Mouse (Mus musculus): ENCODE measurements at regions not wholly inside any gene's neighbourhood (a gene's known extent, or its start where the extent isn't known, plus 50 kb on each side); places are given as distances from the start of the nearest gene placed in this dataset.

DNA sequence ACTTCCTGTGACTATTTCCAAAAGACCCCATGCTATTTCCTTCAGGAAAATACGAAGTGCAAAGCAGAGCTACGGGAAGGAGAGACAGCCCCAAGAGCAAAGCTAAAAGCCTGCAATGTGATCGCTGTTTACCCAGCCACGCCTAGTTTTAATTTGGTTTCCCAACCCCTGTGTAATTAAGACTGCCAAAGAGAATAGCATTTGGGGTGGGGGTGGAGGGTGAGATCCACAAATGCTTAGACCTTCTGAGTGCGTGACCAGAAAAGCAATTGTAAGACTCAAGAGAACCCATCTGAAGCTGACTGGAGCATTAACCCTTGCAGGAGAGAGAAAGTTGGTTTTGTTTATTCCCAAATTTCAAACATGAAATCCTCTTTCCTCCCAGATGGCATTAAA, 130.1 kb upstream of the Klf14 start:
- Histone ChIP-seq H3K9me3 (ENCODE audit: control insufficient read depth, low read length) (no peaks in the 10 kb centered on the region), H3K4me1 (replicated peaks; ENCODE audit: control insufficient read depth, insufficient read depth, low read length) (peaks cover 17% of the 10 kb centered on the region), H3K27me3 (replicated peaks; ENCODE audit: control insufficient read depth, insufficient read depth, low read length) (no peaks in the 10 kb centered on the region), H3K4me2 (ENCODE audit: low read length) (peak overlapping the region; percentile 45), H3K9ac (ENCODE audit: low read length) (no peak overlapping the region), H3K27ac (ENCODE audit: low read depth) (no peak overlapping the region), H3K4me3 (ENCODE audit: low read depth, low read length) (no peak overlapping the region), H3K36me3 (ENCODE audit: control insufficient read depth, insufficient read depth, low read length) (no peaks in the 10 kb centered on the region)
- WGBS, result 16% methylated on average over 5 of the region's 5 CpGs
- no peak for DNase-seq (ENCODE audit: low spot score)
- no peak for ATAC-seq (replicated peaks; ENCODE audit: low FRiP score, low TSS enrichment, low read depth)

DNA sequence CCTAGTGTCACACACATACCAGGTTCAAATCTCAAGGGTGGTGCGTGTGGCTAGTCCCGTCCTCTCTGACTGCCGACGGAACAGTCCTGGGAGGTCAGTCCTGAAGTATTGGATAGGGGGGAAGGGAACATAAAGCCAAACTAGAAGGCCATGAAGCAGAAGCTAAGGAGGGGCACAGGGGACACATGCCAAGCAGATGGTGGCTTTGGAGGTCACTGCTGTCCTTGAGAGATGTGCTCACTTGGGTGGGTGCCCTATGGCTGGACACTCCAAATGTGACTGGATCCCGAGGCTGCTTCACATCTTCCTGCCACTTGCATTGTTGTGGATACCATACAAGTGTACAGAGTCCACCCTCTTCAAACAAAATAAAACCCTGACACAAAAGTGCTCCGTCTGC, 131.4 kb upstream of the Klf14 start:
- H3K27me3 ChIP-seq (replicated peaks; ENCODE audit: control insufficient read depth, insufficient read depth, low read length), result no peaks in the 10 kb centered on the region
- no peaks in the 10 kb centered on the region for H3K9me3 ChIP-seq (ENCODE audit: control insufficient read depth, low read length)
- no peak overlapping the region for H3K4me3 ChIP-seq (ENCODE audit: low read depth, low read length)
- no peak overlapping the region for H3K27ac ChIP-seq (ENCODE audit: low read depth)
- no peak for ATAC-seq (replicated peaks; ENCODE audit: low FRiP score, low TSS enrichment, low read depth)
- no peak overlapping the region for H3K9ac ChIP-seq (ENCODE audit: low read length)
- no peak overlapping the region for H3K4me2 ChIP-seq (ENCODE audit: low read length)
- H3K36me3 ChIP-seq (ENCODE audit: control insufficient read depth, insufficient read depth, low read length), result no peaks in the 10 kb centered on the region
- no peak for DNase-seq (ENCODE audit: low spot score)
- peaks cover 17% of the 10 kb centered on the region for H3K4me1 ChIP-seq (replicated peaks; ENCODE audit: control insufficient read depth, insufficient read depth, low read length)
- 87% methylated on average over 6 of the region's 6 CpGs for WGBS

DNA sequence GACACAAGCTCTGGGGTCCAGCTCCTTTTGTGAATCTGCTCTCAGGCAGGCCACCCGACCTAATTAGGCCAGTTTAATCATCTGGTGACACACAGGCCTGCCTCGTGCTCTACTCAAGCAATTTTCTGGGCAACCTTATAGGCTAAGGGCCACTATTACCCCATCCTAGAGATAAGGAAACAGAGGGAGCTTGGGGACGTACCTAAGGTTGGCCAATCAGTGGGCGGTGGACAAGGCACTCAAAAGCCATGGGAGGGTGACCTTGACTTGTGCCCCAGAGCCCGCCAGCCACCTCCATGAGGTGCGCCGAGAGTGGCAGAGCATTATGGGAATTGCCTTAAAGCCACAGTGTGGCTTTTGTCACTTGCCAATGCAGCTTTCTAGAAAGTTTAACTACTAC, 131.9 kb upstream of the Klf14 start:
- DNase-seq (ENCODE audit: low spot score) (no peak), ATAC-seq (replicated peaks; ENCODE audit: low FRiP score, low TSS enrichment, low read depth) (no peak)
- H3K27me3 ChIP-seq (replicated peaks; ENCODE audit: control insufficient read depth, insufficient read depth, low read length), result no peaks in the 10 kb centered on the region
- H3K27ac ChIP-seq (ENCODE audit: low read depth), result no peak overlapping the region
- no peak overlapping the region for H3K4me3 ChIP-seq (ENCODE audit: low read depth, low read length)
- WGBS, result 78% methylated on average over 7 of the region's 7 CpGs
- H3K9ac ChIP-seq (ENCODE audit: low read length), result no peak overlapping the region
- H3K9me3 ChIP-seq (ENCODE audit: control insufficient read depth, low read length), result no peaks in the 10 kb centered on the region
- peaks cover 17% of the 10 kb centered on the region for H3K4me1 ChIP-seq (replicated peaks; ENCODE audit: control insufficient read depth, insufficient read depth, low read length)
- no peak overlapping the region for H3K4me2 ChIP-seq (ENCODE audit: low read length)
- H3K36me3 ChIP-seq (ENCODE audit: control insufficient read depth, insufficient read depth, low read length), result no peaks in the 10 kb centered on the region

- Histone ChIP-seq H3K36me3 (ENCODE audit: control insufficient read depth, insufficient read depth, low read length) (no peaks in the 10 kb centered on the region), H3K27ac (ENCODE audit: low read depth) (no peak overlapping the region), H3K4me2 (ENCODE audit: low read length) (no peak overlapping the region), H3K9me3 (ENCODE audit: control insufficient read depth, low read length) (no peaks in the 10 kb centered on the region), H3K27me3 (replicated peaks; ENCODE audit: control insufficient read depth, insufficient read depth, low read length) (no peaks in the 10 kb centered on the region), H3K9ac (ENCODE audit: low read length) (no peak overlapping the region), H3K4me1 (replicated peaks; ENCODE audit: control insufficient read depth, insufficient read depth, low read length) (peaks cover 14% of the 10 kb centered on the region), H3K4me3 (ENCODE audit: low read depth, low read length) (no peak overlapping the region)
- DNase-seq (ENCODE audit: low spot score) (no peak), ATAC-seq (replicated peaks; ENCODE audit: low FRiP score, low TSS enrichment, low read depth) (no peak)
- WGBS, result 86% methylated on average over 6 of the region's 6 CpGs
These were observed 133.4 kb upstream of the Klf14 start for GRCm38 (mm10) chr6:31092324-31092723.

DNA sequence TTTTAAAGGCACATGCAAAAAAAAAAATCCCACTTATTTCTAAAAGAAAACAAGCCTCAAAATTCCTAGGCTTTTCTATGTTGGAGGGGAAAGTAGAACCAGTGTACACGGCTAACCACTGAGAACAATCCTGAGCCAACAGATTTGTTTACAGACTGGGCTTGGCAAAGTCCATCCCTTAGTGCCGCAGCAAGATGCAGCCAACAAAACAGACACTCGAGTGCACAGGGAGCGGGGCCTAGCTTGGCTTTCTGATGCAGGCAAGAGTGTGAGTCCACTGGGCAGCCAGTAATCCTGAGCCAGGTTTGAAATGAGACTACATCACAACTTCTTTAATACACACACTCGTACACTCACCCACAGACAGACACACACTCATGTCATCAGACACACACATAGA, 133.9 kb upstream of the Klf14 start:
- 67% methylated on average over 5 of the region's 5 CpGs for WGBS
- ATAC-seq (replicated peaks; ENCODE audit: low FRiP score, low TSS enrichment, low read depth), result no peak
- DNase-seq (ENCODE audit: low spot score), result no peak

DNA sequence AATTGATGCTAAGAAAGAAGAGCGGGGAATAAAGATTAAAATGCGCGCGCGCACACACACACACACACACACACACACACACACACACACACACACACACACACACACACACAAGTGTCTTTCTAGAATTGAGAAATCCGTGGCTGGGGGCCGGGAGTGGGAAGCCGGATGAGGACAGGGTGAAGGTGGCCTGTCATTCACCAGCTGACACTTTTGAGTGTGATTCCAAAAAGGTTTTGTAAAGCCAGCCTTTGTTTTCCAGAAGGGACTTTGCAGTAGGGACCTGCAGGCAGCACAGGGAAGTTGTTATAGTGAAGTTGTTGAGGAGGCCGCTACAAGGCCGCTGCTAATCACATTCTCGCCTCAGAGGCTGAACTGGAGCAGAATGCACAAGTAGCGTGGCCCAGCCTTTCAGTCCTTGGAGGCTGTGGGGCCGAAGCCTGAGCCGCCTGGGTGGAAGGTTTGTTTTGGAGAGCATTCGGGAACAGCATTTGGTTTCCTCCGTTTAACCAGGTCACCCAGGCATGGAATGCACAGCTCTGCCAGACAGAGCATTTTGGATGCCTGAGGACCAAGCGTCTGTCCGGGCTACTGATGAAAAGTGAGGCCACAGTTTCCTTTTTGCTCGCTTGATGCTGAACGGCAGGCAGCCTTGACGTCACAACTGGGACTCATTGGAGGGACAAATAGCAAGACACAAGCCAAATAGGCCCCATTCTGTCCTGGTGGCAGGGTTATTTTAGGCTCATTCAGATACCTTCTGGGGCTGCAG, 137.3 kb upstream of the Klf14 start:
- WGBS, result 77% methylated on average over 21 of the region's 21 CpGs
- ATAC-seq (replicated peaks; ENCODE audit: low FRiP score, low TSS enrichment, low read depth), result no peak
- Histone ChIP-seq H3K4me2 (ENCODE audit: low read length) (no peak overlapping the region), H3K36me3 (ENCODE audit: control insufficient read depth, insufficient read depth, low read length) (no peaks in the 10 kb centered on the region), H3K4me1 (replicated peaks; ENCODE audit: control insufficient read depth, insufficient read depth, low read length) (no peaks in the 10 kb centered on the region), H3K4me3 (ENCODE audit: low read depth, low read length) (no peak overlapping the region), H3K9ac (ENCODE audit: low read length) (no peak overlapping the region), H3K9me3 (ENCODE audit: control insufficient read depth, low read length) (no peaks in the 10 kb centered on the region), H3K27me3 (replicated peaks; ENCODE audit: control insufficient read depth, insufficient read depth, low read length) (no peaks in the 10 kb centered on the region), H3K27ac (ENCODE audit: low read depth) (no peak overlapping the region)
- DNase-seq (ENCODE audit: low spot score), result no peak

More for the DNA sequence above, 133.9 kb upstream of the Klf14 start:
- Histone ChIP-seq H3K36me3 (ENCODE audit: control insufficient read depth, insufficient read depth, low read length) (no peaks in the 10 kb centered on the region), H3K27ac (ENCODE audit: low read depth) (no peak overlapping the region), H3K4me1 (replicated peaks; ENCODE audit: control insufficient read depth, insufficient read depth, low read length) (peaks cover 14% of the 10 kb centered on the region), H3K4me2 (ENCODE audit: low read length) (no peak overlapping the region), H3K9ac (ENCODE audit: low read length) (no peak overlapping the region), H3K4me3 (ENCODE audit: low read depth, low read length) (no peak overlapping the region), H3K9me3 (ENCODE audit: control insufficient read depth, low read length) (no peaks in the 10 kb centered on the region), H3K27me3 (replicated peaks; ENCODE audit: control insufficient read depth, insufficient read depth, low read length) (no peaks in the 10 kb centered on the region)

DNA sequence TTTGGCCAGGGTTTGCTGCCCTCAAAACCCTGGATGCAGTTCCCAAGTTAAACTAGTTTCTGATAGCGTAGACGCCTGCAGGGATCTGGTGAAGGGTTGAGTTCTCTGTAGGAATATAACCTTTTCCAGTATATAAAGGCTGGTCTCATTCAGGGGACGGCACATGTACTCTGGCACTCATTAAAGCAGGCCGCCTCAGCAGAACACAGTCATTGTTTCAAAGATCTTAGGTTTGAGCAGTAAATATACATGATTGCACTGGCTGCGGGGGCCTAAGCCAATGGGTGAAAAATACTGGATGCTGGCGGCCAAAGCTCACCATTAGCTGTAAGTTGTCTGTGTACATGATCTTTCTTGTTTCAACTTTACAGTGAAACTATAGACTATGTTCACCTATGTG, 137.9 kb upstream of the Klf14 start:
- DNase-seq (ENCODE audit: low spot score) (no peak), ATAC-seq (replicated peaks; ENCODE audit: low FRiP score, low TSS enrichment, low read depth) (no peak)
- Histone ChIP-seq H3K9ac (ENCODE audit: low read length) (no peak overlapping the region), H3K4me1 (replicated peaks; ENCODE audit: control insufficient read depth, insufficient read depth, low read length) (no peaks in the 10 kb centered on the region), H3K27me3 (replicated peaks; ENCODE audit: control insufficient read depth, insufficient read depth, low read length) (no peaks in the 10 kb centered on the region), H3K4me2 (ENCODE audit: low read length) (no peak overlapping the region), H3K9me3 (ENCODE audit: control insufficient read depth, low read length) (no peaks in the 10 kb centered on the region), H3K4me3 (ENCODE audit: low read depth, low read length) (no peak overlapping the region), H3K36me3 (ENCODE audit: control insufficient read depth, insufficient read depth, low read length) (no peaks in the 10 kb centered on the region), H3K27ac (ENCODE audit: low read depth) (no peak overlapping the region)
- WGBS, result 84% methylated on average over 6 of the region's 6 CpGs

DNA sequence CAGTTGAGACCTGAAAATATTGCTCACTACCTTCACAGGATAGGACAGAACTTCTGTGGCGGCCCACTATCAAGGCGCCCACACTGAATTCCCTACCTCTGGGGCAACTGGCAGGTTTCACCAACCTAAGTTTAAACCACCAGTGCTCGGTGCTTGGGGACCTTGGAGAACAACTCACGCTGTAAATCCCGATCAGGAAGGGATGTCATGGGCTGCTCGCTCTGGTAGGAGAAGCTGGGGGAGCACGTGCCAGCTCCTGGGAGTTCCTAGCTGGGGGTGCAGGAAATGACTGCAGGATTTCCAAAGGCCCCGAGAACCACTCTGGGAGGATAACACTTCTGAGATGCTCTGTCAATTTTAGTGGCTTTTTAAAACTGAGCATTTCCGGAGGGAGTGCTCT, 138.4 kb upstream of the Klf14 start:
- no peaks in the 10 kb centered on the region for H3K27me3 ChIP-seq (replicated peaks; ENCODE audit: control insufficient read depth, insufficient read depth, low read length)
- ATAC-seq (replicated peaks; ENCODE audit: low FRiP score, low TSS enrichment, low read depth) (no peak), DNase-seq (ENCODE audit: low spot score) (no peak)
- no peak overlapping the region for H3K4me3 ChIP-seq (ENCODE audit: low read depth, low read length)
- no peaks in the 10 kb centered on the region for H3K4me1 ChIP-seq (replicated peaks; ENCODE audit: control insufficient read depth, insufficient read depth, low read length)
- H3K27ac ChIP-seq (ENCODE audit: low read depth), result no peak overlapping the region
- H3K4me2 ChIP-seq (ENCODE audit: low read length), result no peak overlapping the region
- H3K9ac ChIP-seq (ENCODE audit: low read length), result no peak overlapping the region
- no peaks in the 10 kb centered on the region for H3K36me3 ChIP-seq (ENCODE audit: control insufficient read depth, insufficient read depth, low read length)
- H3K9me3 ChIP-seq (ENCODE audit: control insufficient read depth, low read length), result no peaks in the 10 kb centered on the region
- 70% methylated on average over 9 of the region's 9 CpGs for WGBS

DNA sequence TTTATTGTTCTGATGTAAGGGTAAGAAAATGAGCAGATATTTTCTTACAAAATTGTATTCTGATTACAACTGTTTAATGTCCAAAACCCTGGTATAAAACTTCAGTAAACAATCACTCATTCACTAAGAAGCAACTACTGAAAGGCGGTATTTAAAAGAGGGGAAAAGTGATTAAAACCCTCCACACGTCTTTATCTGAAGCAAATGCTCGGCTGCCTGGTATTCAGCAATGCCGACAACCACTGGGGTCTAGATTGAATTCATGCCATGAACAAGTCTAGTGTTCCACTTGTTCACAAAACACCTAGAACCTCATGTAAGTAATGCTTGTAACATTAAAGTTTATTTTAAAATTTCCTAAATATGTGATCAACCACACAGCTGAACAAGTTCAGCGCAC, 139.2 kb upstream of the Klf14 start:
- Histone ChIP-seq H3K4me2 (ENCODE audit: low read length) (no peak overlapping the region), H3K36me3 (ENCODE audit: control insufficient read depth, insufficient read depth, low read length) (no peaks in the 10 kb centered on the region), H3K27me3 (replicated peaks; ENCODE audit: control insufficient read depth, insufficient read depth, low read length) (no peaks in the 10 kb centered on the region), H3K9me3 (ENCODE audit: control insufficient read depth, low read length) (no peaks in the 10 kb centered on the region), H3K4me3 (ENCODE audit: low read depth, low read length) (no peak overlapping the region), H3K4me1 (replicated peaks; ENCODE audit: control insufficient read depth, insufficient read depth, low read length) (no peaks in the 10 kb centered on the region), H3K27ac (ENCODE audit: low read depth) (no peak overlapping the region), H3K9ac (ENCODE audit: low read length) (no peak overlapping the region)
- no peak for ATAC-seq (replicated peaks; ENCODE audit: low FRiP score, low TSS enrichment, low read depth)
- no peak for DNase-seq (ENCODE audit: low spot score)
- WGBS, result 70% methylated on average over 5 of the region's 5 CpGs

Measured in intestine, embryonic 14.5 days (tissue).